Mouse (Mus musculus) hindbrain, postnatal 0 days (tissue): ENCODE data around the gene Trp53bp1. TPM values are rescaled to one million over a fixed set of nuclear protein-coding genes. Genes with fewer than 3 reads are reported as not detected.

Experiments
- ATAC-seq: fragments of 200-750 bp; cut with Nextera tagmentation; 2 replicates; pipeline ENCODE4 v1.8.0; 2017; ENCODE audit warnings: mild to moderate bottlenecking, moderate TSS enrichment, moderate library complexity
- DNase-seq: peaks from one replicate; pipeline ENCODE4 v3.0.0-alpha.2; 2015; ENCODE audit warnings: low spot score
- H3K27ac ChIP-seq: fragments of 300-500 bp; sonication (generic); 2 replicates; pipeline ENCODE4 v1.5.1; 2014; ENCODE audit warnings: mild to moderate bottlenecking
- H3K27me3 ChIP-seq: fragments of 300-500 bp; sonication (generic); 2 replicates; pipeline ENCODE4 v1.6.1; 2014; ENCODE audit warnings: low read length, mixed read lengths; ENCODE audit not compliant: insufficient read depth
- H3K36me3 ChIP-seq: fragments of 300-500 bp; sonication (generic); 2 replicates; pipeline ENCODE4 v1.6.1; 2014; ENCODE audit warnings: low read length, mixed read lengths; ENCODE audit not compliant: insufficient read depth
- H3K4me1 ChIP-seq: fragments of 300-500 bp; sonication (generic); 2 replicates; pipeline ENCODE4 v1.6.1; 2014; ENCODE audit warnings: antibody characterized with exemption, low read length, mixed read lengths; ENCODE audit not compliant: insufficient read depth
- H3K4me2 ChIP-seq: fragments of 300-500 bp; sonication (generic); 2 replicates; pipeline ENCODE4 v1.6.1; 2014; ENCODE audit warnings: low read depth, mild to moderate bottlenecking, low read length, moderate library complexity, mixed read lengths
- H3K4me3 ChIP-seq: fragments of 300-500 bp; sonication (generic); 2 replicates; pipeline ENCODE4 v1.5.1; 2014; ENCODE audit warnings: low read length
- H3K9ac ChIP-seq: fragments of 300-500 bp; sonication (generic); replicated peaks from 2 replicates; pipeline ENCODE4 v1.6.1; 2014; ENCODE audit warnings: mild to moderate bottlenecking, low read length, moderate library complexity, mixed read lengths
- H3K9me3 ChIP-seq: fragments of 300-500 bp; sonication (generic); 2 replicates; pipeline ENCODE4 v1.6.1; 2016; ENCODE audit warnings: low read length, mixed read lengths
- CTCF ChIP-seq: IDR thresholded peaks from 2 replicates; pipeline ENCODE4 v1.5.1; 2016; ENCODE audit warnings: antibody characterized with exemption, control low read depth, low read depth
- WGBS: fragments of 180-500 bp; shearing (Covaris S2); extraction: QIAGEN DNeasy Blood & Tissue Kit; methylation state at CpG from one replicate; pipeline ENCODE4 v1.1.7; 2014; 5-methylcytosine and 5-hydroxymethylcytosine counted together
- polyA plus RNA-seq: library from polyadenylated mRNA; unstranded; fragments of >200 nt; fragmentation: Nextera tagmentation; extraction: Ambion mirVana; gene quantifications from 2 replicates; pipeline ENCODE4 v1.2.1, GENCODE M21; 2015
- total RNA-seq: library from RNA; depleted of rRNA; stranded (reverse); fragments of >200 nt; gene quantifications from 2 replicates; pipeline ENCODE4 v1.2.3, GENCODE M21; 2014; rRNA removed

The Trp53bp1 gene
- total RNA-seq = 194 and 277 TPM in 2 replicates
- 76.4 and 80.9 TPM in 2 replicates for polyA plus RNA-seq

DNA sequence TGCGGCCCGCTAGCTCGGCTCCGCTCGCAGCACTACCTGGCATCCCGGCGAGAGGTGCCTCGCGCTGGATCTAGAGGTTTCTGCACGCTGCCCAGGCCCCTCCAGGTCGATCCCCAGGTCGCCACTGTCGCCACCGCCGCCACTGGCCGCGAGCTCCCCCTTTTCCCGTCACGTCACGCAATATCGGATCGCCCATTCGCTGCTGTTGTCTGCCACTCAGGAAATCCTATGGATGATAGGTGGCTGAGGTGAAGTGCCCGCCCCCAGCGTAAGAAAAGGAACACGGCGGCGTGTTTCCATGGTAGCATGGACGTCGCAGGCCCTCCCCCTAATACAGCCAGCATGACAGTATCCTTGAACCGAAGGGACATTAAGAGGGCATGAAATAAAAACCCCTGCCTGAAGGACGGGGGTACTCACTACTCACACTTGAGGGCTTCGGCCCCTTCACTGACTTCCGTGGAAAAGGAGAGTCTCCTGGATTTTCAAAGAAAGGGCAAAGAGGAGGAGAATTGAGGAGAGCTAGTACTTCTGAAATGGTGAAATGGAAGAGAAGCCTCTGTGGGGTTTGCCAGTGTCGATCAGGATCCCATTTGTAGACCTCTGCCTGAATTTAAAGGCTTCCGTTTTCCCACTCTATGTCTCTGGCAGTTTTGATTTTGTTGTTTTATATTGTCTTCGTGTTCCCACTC lies at the start of gene Trp53bp1:
Gene Trp53bp1 (minus strand): TSS at position 172 of the 692 bp plus-strand sequence.
- 1% methylated on average over 37 of the region's 37 CpGs for WGBS
- H3K4me1 ChIP-seq = peaks cover 8% of the 10 kb centered on the region; the same call in 1 of the 2 replicates
- peak; percentile 97 for DNase-seq
- H3K9ac ChIP-seq = peak within 1 kb of the TSS; percentile 87
- peak; percentile 39 for TF ChIP-seq CTCF
- no peaks in the 10 kb centered on the region for H3K27me3 ChIP-seq
- H3K27ac ChIP-seq = peak within 1 kb of the TSS; percentile 95
- H3K9me3 ChIP-seq = no peaks in the 10 kb centered on the region
- peak; percentile 99 for ATAC-seq
- H3K4me2 ChIP-seq = peak within 1 kb of the TSS; percentile 62
- H3K4me3 ChIP-seq = peak within 1 kb of the TSS; percentile 98
- H3K36me3 ChIP-seq = no peaks in the 10 kb centered on the region

DNA sequence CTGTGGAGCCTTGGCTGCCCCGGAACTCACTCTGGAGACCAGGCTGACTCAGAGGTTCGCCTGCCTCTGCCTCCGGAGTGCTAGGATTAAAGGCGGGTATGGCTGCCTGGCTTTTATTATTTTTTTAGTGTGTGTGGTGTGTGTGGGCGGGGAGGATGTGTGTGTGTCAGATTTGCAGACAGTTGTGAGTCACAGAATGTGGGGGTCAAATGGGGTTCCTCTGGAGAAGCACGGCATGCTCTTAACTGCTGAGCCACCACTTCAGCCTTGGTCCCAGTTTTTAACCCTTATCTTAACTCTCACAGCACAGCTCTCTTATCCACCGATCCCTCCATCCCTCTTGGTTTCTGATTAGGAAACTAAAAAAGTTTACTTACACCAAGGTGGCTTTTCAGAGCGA lies 45.1 kb upstream of the Trp53bp1 start:
- peaks cover 6% of the 10 kb centered on the region for H3K36me3 ChIP-seq
- no peaks in the 10 kb centered on the region for H3K4me1 ChIP-seq
- ATAC-seq = no peak
- no peak overlapping the region for H3K4me3 ChIP-seq
- H3K9me3 ChIP-seq = no peaks in the 10 kb centered on the region
- no peak for DNase-seq
- no peak overlapping the region for H3K4me2 ChIP-seq
- no peak overlapping the region for H3K9ac ChIP-seq
- 82% methylated on average over 8 of the region's 8 CpGs for WGBS
- H3K27me3 ChIP-seq = no peaks in the 10 kb centered on the region
- no peak overlapping the region for H3K27ac ChIP-seq
- no peak for TF ChIP-seq CTCF

DNA sequence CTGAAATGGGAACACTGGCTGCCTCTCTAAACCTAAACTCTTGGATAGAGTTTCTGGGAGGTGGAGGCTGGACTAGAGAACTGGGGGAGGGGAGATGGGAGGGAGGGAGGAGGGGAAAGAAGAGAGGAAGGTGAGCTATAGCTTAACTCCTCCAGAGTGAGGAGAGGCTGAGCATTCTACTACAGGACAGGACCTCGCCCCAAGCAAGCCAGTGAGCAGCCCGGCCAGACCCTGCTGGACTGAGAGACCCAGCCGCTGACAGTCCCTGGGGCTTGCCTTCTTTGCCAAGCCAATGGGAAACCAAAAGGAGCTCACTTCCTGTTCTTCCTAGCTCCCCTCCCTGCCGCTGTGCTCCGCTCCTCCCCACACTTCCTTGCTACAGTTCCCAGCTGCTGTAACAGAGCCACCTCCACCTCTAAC lies 37.8 kb upstream of the Trp53bp1 start:
- Histone ChIP-seq H3K27me3 (no peaks in the 10 kb centered on the region), H3K9me3 (no peaks in the 10 kb centered on the region), H3K4me1 (no peaks in the 10 kb centered on the region), H3K27ac (no peak overlapping the region), H3K36me3 (peaks cover 52% of the 10 kb centered on the region; the same call in 1 of the 2 replicates), H3K4me3 (no peak overlapping the region), H3K4me2 (no peak overlapping the region), H3K9ac (no peak overlapping the region)
- no peak for TF ChIP-seq CTCF
- WGBS = 37% methylated on average over 5 of the region's 5 CpGs
- ATAC-seq (0 out of 2 replicates have a peak, but pooled peaks have one; percentile 7), DNase-seq (no peak)

DNA sequence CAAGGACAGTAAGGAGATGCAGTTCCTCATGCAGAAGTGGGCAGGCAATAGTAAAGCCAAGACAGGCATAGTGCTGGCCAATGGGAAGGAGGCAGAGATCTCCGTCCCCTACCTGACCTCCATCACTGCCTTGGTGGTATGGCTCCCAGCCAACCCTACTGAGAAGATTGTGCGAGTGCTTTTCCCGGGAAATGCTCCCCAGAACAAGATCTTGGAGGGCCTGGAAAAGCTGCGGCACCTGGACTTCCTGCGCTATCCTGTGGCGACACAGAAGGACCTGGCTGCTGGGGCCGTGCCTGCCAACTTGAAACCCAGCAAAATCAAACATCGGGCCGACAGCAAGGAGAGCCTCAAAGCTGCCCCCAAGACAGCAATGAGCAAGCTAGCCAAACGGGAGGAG lies 28.8 kb upstream of the Trp53bp1 start:
- Histone ChIP-seq H3K27ac (no peak overlapping the region), H3K4me3 (no peak overlapping the region), H3K9ac (no peak overlapping the region), H3K4me1 (0 out of 2 replicates have a peak, but pooled peaks cover 4% of the 10 kb centered on the region), H3K9me3 (no peaks in the 10 kb centered on the region), H3K4me2 (no peak overlapping the region), H3K27me3 (no peaks in the 10 kb centered on the region), H3K36me3 (peaks cover 61% of the 10 kb centered on the region)
- ATAC-seq = no peak
- no peak for TF ChIP-seq CTCF
- no peak for DNase-seq
- WGBS = 80% methylated on average over 10 of the region's 10 CpGs

DNA sequence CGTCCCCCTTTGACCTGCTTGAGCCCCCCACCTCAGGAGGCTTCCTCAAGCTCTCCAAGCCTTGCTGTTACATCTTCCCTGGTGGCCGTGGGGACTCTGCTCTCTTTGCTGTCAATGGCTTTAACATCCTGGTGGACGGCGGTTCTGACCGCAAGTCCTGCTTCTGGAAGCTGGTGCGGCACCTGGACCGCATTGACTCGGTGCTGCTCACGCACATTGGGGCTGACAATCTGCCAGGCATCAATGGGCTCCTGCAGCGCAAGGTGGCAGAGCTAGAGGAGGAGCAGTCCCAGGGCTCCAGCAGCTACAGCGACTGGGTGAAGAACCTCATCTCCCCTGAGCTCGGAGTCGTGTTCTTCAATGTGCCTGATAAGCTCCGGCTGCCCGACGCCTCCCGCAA lies 28.3 kb upstream of the Trp53bp1 start:
- Histone ChIP-seq H3K4me1 (peaks cover 9% of the 10 kb centered on the region; the same call in 1 of the 2 replicates), H3K9ac (no peak overlapping the region), H3K4me2 (no peak overlapping the region), H3K4me3 (no peak overlapping the region), H3K27ac (no peak overlapping the region), H3K9me3 (no peaks in the 10 kb centered on the region), H3K36me3 (peaks cover 55% of the 10 kb centered on the region), H3K27me3 (no peaks in the 10 kb centered on the region)
- TF ChIP-seq CTCF = no peak
- WGBS = 88% methylated on average over 17 of the region's 17 CpGs
- no peak for DNase-seq
- no peak for ATAC-seq

DNA sequence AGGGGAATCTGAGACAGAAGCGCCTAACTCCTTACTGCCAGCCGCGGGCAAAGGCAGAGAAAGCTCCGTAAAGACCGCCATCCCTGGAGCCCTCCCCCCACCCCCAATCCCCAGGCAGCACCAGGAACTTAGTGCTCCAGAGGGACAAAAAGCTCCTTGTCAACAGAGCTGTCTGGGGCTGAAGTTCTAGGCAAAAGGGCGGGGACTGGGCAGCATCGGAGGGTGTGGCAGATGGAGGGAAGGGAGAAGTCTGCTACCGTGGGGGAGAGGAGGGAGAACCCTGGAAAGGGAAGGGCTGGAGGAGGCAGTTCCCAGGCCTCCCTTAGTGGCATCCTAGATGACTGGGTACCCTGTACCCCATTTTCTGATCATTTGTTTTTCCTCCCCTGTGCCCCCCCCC lies 26.9 kb upstream of the Trp53bp1 start:
- H3K4me1 ChIP-seq = peaks cover 17% of the 10 kb centered on the region; the same call in 1 of the 2 replicates
- TF ChIP-seq CTCF = no peak
- H3K9ac ChIP-seq = peak overlapping the region; percentile 28; the same call in 1 of the 2 replicates
- H3K36me3 ChIP-seq = peaks cover 44% of the 10 kb centered on the region
- DNase-seq (no peak), ATAC-seq (no peak)
- 10% methylated on average over 8 of the region's 8 CpGs for WGBS
- H3K4me3 ChIP-seq = peak overlapping the region; percentile 48; the same call in 1 of the 2 replicates
- no peaks in the 10 kb centered on the region for H3K9me3 ChIP-seq
- H3K4me2 ChIP-seq = peak overlapping the region; percentile 89
- H3K27me3 ChIP-seq = no peaks in the 10 kb centered on the region
- no peak overlapping the region for H3K27ac ChIP-seq

DNA sequence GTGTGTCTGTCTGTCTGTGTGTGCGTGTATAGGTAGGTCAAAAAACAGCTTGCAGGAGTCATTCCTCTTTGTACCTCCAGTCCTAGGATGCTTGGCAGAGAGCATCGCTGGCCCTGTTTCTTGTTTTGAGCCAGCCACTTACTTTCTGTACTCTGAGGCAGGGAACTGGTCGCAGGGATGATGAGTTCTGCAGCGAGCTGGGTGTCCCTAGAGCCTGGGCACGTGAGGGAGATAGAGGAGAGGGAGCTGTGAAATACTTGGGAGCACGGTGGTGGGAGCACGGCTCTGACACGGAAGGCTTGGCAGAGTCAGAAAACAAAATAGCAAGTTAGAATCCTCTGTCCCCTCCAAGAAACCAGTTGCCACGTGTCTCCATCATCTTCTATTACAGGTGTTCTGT lies 26.5 kb upstream of the Trp53bp1 start:
- TF ChIP-seq CTCF = no peak
- peak overlapping the region; percentile 89 for H3K4me2 ChIP-seq
- ATAC-seq (no peak), DNase-seq (peak; percentile 31)
- H3K27me3 ChIP-seq = no peaks in the 10 kb centered on the region
- H3K9me3 ChIP-seq = no peaks in the 10 kb centered on the region
- peaks cover 41% of the 10 kb centered on the region for H3K36me3 ChIP-seq
- H3K9ac ChIP-seq = peak overlapping the region; percentile 28; the same call in 1 of the 2 replicates
- 10% methylated on average over 9 of the region's 9 CpGs for WGBS
- H3K4me1 ChIP-seq = peaks cover 17% of the 10 kb centered on the region; the same call in 1 of the 2 replicates
- peak overlapping the region; percentile 48 for H3K4me3 ChIP-seq
- peak overlapping the region; percentile 81; the same call in 1 of the 2 replicates for H3K27ac ChIP-seq
